Mouse (Mus musculus): ENCODE results near the gene Ren1.

Gene Ren1

GRCm38 (mm10) chr1:133346531-133346930 is 3.8 kb upstream of the Ren1 start:
- no peak for DNase-seq

- DNase-seq = no peak
Observed at GRCm38 (mm10) chr1:133347226-133347625, 3.1 kb upstream of the Ren1 start.

GRCm38 (mm10) chr1:133347693-133348520 is 2.4 kb upstream of the Ren1 start:
- no peak for DNase-seq

- no peak for DNase-seq
Observed at GRCm38 (mm10) chr1:133351762-133352161, 1.5 kb downstream of the Ren1 start.

GRCm38 (mm10) chr1:133353371-133353809 is 3.1 kb downstream of the Ren1 start:
- DNase-seq = peak; percentile 45 to 53

- no peak for DNase-seq
Observed at GRCm38 (mm10) chr1:133355469-133355868, 5.2 kb downstream of the Ren1 start.

GRCm38 (mm10) chr1:133355912-133356311 is 5.6 kb downstream of the Ren1 start:
- DNase-seq = no peak

GRCm38 (mm10) chr1:133356330-133356729 is 6.0 kb downstream of the Ren1 start:
- no peak for DNase-seq

- DNase-seq = no peak
Observed at GRCm38 (mm10) chr1:133361006-133361405, 10.7 kb downstream of the Ren1 start.

GRCm38 (mm10) chr1:133362103-133362502 is 11.8 kb downstream of the Ren1 start:
- DNase-seq = no peak

GRCm38 (mm10) chr1:133363276-133364021 is 13.1 kb downstream of the Ren1 start, which contains the start of gene Etnk2:
Gene Etnk2 (plus strand): TSS chr1:133363572.
- DNase-seq = peak; percentile 32 to 42

- DNase-seq = no peak
Observed at GRCm38 (mm10) chr1:133364022-133364630, 13.8 kb downstream of the Ren1 start.

- no peak for DNase-seq
Observed at GRCm38 (mm10) chr1:133364890-133365289, 14.6 kb downstream of the Ren1 start.

GRCm38 (mm10) chr1:133366951-133367605 is 16.8 kb downstream of the Ren1 start:
- DNase-seq = no peak

- DNase-seq = no peak
Observed at GRCm38 (mm10) chr1:133367606-133368488, 17.5 kb downstream of the Ren1 start.

- DNase-seq = no peak
Observed at GRCm38 (mm10) chr1:133368644-133369043, 18.3 kb downstream of the Ren1 start.

GRCm38 (mm10) chr1:133370352-133370751 is 20.0 kb downstream of the Ren1 start:
- no peak for DNase-seq

- no peak for DNase-seq
Observed at GRCm38 (mm10) chr1:133371431-133371830, 21.1 kb downstream of the Ren1 start.

- no peak for DNase-seq
Observed at GRCm38 (mm10) chr1:133372113-133372512, 21.8 kb downstream of the Ren1 start.

GRCm38 (mm10) chr1:133375696-133376346 is 25.5 kb downstream of the Ren1 start:
- no peak for DNase-seq

GRCm38 (mm10) chr1:133377547-133377946 is 27.2 kb downstream of the Ren1 start:
- no peak for DNase-seq
